Mouse (Mus musculus): Measurements from ENCODE around the gene Susd2. TPM values are rescaled to one million over a fixed set of nuclear protein-coding genes. Genes with fewer than 3 reads are reported as not detected.

Susd2 gene
- polyA plus RNA-seq, 1 experiment, result 11.1 TPM

DNA sequence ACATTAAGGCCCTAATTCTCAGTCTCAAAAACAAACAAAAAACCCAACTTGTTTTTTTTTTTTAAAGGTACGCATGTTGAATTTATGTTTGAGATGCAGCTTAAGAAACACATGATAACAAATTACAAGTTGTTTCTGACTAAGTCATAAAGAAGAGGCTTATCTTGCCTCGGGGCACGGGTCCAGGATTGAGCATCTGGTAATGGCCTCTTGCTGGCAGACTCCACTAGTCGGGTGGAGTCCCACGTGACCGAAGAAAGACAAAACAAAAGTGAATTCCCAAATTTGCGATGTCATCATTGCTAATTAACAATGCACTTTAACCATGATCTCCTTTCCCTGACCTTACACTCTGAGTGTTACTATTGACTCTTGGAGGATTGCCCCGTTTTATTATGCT, 47.8 kb downstream of the Susd2 start:
- H3K4me3 ChIP-seq (ENCODE audit: control insufficient read depth, insufficient read depth, low read length), result no peak overlapping the region
- no peak overlapping the region for H3K27ac ChIP-seq (ENCODE audit: control insufficient read depth, insufficient read depth, low read length)
- no peaks in the 10 kb centered on the region for H3K36me3 ChIP-seq (ENCODE audit: control insufficient read depth, insufficient read depth, low read length)
- H3K27me3 ChIP-seq (ENCODE audit: control insufficient read depth, insufficient read depth, low read length), result no peaks in the 10 kb centered on the region
- no peak for DNase-seq
- WGBS, result 94% methylated on average over 8 of the region's 8 CpGs
- TF ChIP-seq CTCF (IDR thresholded peaks at IDR 0.05; ENCODE audit: borderline replicate concordance, control insufficient read depth, extremely low read depth, insufficient read depth, low read length, poor library complexity) (no peak), POLR2A (IDR thresholded peaks at IDR 0.05; ENCODE audit: control insufficient read depth, extremely low read depth, insufficient read depth, low read length, poor library complexity) (no peak)
- peaks cover 15% of the 10 kb centered on the region for H3K4me1 ChIP-seq (replicated peaks; ENCODE audit: control insufficient read depth, insufficient read depth, low read length)

GRCm38 (mm10) chr10:75592585-75592984, 51.2 kb downstream of the Susd2 start:
- TF ChIP-seq CTCF (IDR thresholded peaks at IDR 0.05; ENCODE audit: borderline replicate concordance, control insufficient read depth, extremely low read depth, insufficient read depth, low read length, poor library complexity), result no peak
- no peak for TF ChIP-seq POLR2A (IDR thresholded peaks at IDR 0.05; ENCODE audit: control insufficient read depth, extremely low read depth, insufficient read depth, low read length, poor library complexity)
- Histone ChIP-seq H3K36me3 (ENCODE audit: control insufficient read depth, insufficient read depth, low read length) (no peaks in the 10 kb centered on the region), H3K4me3 (ENCODE audit: control insufficient read depth, insufficient read depth, low read length) (no peak overlapping the region), H3K27ac (ENCODE audit: control insufficient read depth, insufficient read depth, low read length) (peak overlapping the region; percentile 98), H3K27me3 (ENCODE audit: control insufficient read depth, insufficient read depth, low read length) (no peaks in the 10 kb centered on the region), H3K4me1 (replicated peaks; ENCODE audit: control insufficient read depth, insufficient read depth, low read length) (peaks cover 38% of the 10 kb centered on the region)
- 81% methylated on average over 7 of the region's 7 CpGs for WGBS
- DNase-seq, result peak; percentile 10

DNA sequence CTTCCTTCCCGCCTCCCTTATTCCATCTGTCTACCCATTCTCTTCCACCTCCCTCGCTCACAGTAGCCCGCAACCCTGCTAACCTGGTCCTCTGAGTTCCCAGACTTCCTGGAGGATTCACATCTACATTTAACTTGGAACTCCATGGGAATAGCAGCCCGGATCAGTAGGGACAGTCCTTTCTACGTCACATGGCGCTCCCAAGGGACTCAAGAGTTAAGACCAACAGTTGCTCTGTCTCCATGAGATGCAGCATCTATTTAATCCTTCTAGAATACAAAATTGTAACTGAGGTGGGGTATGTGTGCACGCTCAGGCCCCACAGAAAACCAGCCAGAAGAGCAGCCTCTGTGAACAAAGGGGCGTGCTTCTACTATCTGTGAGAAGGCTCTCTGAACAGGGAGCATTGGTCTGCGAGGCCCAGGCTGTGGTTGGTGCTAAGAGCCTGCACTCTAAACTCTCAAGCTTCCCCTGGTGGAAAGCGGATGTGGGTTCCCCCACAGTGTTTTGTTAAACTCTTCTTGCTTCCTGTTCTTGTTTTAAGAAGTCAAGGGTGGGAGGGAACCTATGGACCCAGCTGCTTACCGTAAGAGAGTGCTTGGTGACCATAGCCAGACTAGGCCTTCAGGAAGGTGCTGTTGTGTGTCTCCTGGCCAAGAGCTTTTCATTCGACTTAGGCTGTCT, 52.5 kb downstream of the Susd2 start:
- Histone ChIP-seq H3K4me1 (replicated peaks; ENCODE audit: control insufficient read depth, insufficient read depth, low read length) (peaks cover 38% of the 10 kb centered on the region), H3K27ac (ENCODE audit: control insufficient read depth, insufficient read depth, low read length) (peak overlapping the region; percentile 98), H3K36me3 (ENCODE audit: control insufficient read depth, insufficient read depth, low read length) (no peaks in the 10 kb centered on the region), H3K27me3 (ENCODE audit: control insufficient read depth, insufficient read depth, low read length) (no peaks in the 10 kb centered on the region), H3K4me3 (ENCODE audit: control insufficient read depth, insufficient read depth, low read length) (peak overlapping the region; percentile 50)
- WGBS, result 29% methylated on average over 12 of the region's 12 CpGs
- TF ChIP-seq CTCF (IDR thresholded peaks at IDR 0.05; ENCODE audit: borderline replicate concordance, control insufficient read depth, extremely low read depth, insufficient read depth, low read length, poor library complexity) (no peak), POLR2A (IDR thresholded peaks at IDR 0.05; ENCODE audit: control insufficient read depth, extremely low read depth, insufficient read depth, low read length, poor library complexity) (peak; percentile 43; the same call in 1 of the 2 replicates)
- peak; percentile 91 for DNase-seq

GRCm38 (mm10) chr10:75589651-75590050, 54.2 kb downstream of the Susd2 start:
- no peak for TF ChIP-seq CTCF (IDR thresholded peaks at IDR 0.05; ENCODE audit: borderline replicate concordance, control insufficient read depth, extremely low read depth, insufficient read depth, low read length, poor library complexity)
- H3K36me3 ChIP-seq (ENCODE audit: control insufficient read depth, insufficient read depth, low read length), result no peaks in the 10 kb centered on the region
- no peaks in the 10 kb centered on the region for H3K27me3 ChIP-seq (ENCODE audit: control insufficient read depth, insufficient read depth, low read length)
- WGBS, result 10% methylated on average over 16 of the region's 16 CpGs
- peak overlapping the region; percentile 22 for H3K4me3 ChIP-seq (ENCODE audit: control insufficient read depth, insufficient read depth, low read length)
- H3K27ac ChIP-seq (ENCODE audit: control insufficient read depth, insufficient read depth, low read length), result peak overlapping the region; percentile 98
- DNase-seq, result peak; percentile 33
- peaks cover 41% of the 10 kb centered on the region for H3K4me1 ChIP-seq (replicated peaks; ENCODE audit: control insufficient read depth, insufficient read depth, low read length)

GRCm38 (mm10) chr10:75589129-75589528, 54.7 kb downstream of the Susd2 start, which contains the start of gene Ggt5:
TSS of gene Ggt5 (plus strand) at chr10:75589340.
- Histone ChIP-seq H3K27ac (ENCODE audit: control insufficient read depth, insufficient read depth, low read length) (peak within 1 kb of the TSS; percentile 98), H3K36me3 (ENCODE audit: control insufficient read depth, insufficient read depth, low read length) (no peaks in the 10 kb centered on the region), H3K27me3 (ENCODE audit: control insufficient read depth, insufficient read depth, low read length) (no peaks in the 10 kb centered on the region), H3K4me1 (replicated peaks; ENCODE audit: control insufficient read depth, insufficient read depth, low read length) (peaks cover 41% of the 10 kb centered on the region), H3K4me3 (ENCODE audit: control insufficient read depth, insufficient read depth, low read length) (peak within 1 kb of the TSS; percentile 22)
- TF ChIP-seq CTCF (IDR thresholded peaks at IDR 0.05; ENCODE audit: borderline replicate concordance, control insufficient read depth, extremely low read depth, insufficient read depth, low read length, poor library complexity) (no peak), POLR2A (IDR thresholded peaks at IDR 0.05; ENCODE audit: control insufficient read depth, extremely low read depth, insufficient read depth, low read length, poor library complexity) (no peak)
- 23% methylated on average over 5 of the region's 5 CpGs for WGBS
- DNase-seq, result peak; percentile 16

DNA sequence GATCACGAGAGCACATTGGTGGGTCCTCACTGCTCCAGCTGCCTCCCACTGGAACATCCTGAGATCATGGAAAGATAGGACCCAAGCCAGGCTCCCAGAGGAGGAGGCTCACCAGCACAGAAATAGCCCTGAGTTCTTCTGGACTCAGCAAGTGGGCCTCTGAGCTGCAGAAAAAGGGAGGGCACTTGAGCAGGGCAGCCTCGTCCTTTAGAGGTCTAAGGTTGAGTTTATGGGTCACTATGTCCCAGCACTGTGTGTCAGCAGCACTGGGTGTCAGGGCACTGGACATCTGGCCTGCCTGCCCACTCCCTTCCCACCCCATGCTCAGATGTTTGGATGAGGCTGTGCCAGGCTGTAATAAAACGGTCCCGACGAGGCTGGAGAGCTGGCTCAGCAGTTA, 55.5 kb downstream of the Susd2 start:
- no peak for TF ChIP-seq POLR2A (IDR thresholded peaks at IDR 0.05; ENCODE audit: control insufficient read depth, extremely low read depth, insufficient read depth, low read length, poor library complexity)
- no peak for TF ChIP-seq CTCF (IDR thresholded peaks at IDR 0.05; ENCODE audit: borderline replicate concordance, control insufficient read depth, extremely low read depth, insufficient read depth, low read length, poor library complexity)
- H3K36me3 ChIP-seq (ENCODE audit: control insufficient read depth, insufficient read depth, low read length), result no peaks in the 10 kb centered on the region
- H3K27me3 ChIP-seq (ENCODE audit: control insufficient read depth, insufficient read depth, low read length), result no peaks in the 10 kb centered on the region
- WGBS, result 86% methylated on average over 5 of the region's 5 CpGs
- H3K4me3 ChIP-seq (ENCODE audit: control insufficient read depth, insufficient read depth, low read length), result no peak overlapping the region
- DNase-seq, result no peak
- H3K4me1 ChIP-seq (replicated peaks; ENCODE audit: control insufficient read depth, insufficient read depth, low read length), result peaks cover 41% of the 10 kb centered on the region
- H3K27ac ChIP-seq (ENCODE audit: control insufficient read depth, insufficient read depth, low read length), result no peak overlapping the region
